Mouse (Mus musculus) lung, postnatal 10 days (tissue): Measurements from ENCODE around the gene Macrod1.

Source experiments
- DNase-seq: peaks from one replicate; pipeline ENCODE4 v3.0.0; 2021

Gene Macrod1

GRCm38 (mm10) chr19:7117653-7118307 lies 61.2 kb downstream of the Macrod1 start:
- no peak for DNase-seq

- DNase-seq = peak; percentile 34
Observed at GRCm38 (mm10) chr19:7121252-7121651, 64.6 kb downstream of the Macrod1 start.

GRCm38 (mm10) chr19:7122277-7122676 lies 65.7 kb downstream of the Macrod1 start:
- DNase-seq = no peak

- peak; percentile 33 for DNase-seq
Observed at GRCm38 (mm10) chr19:7122698-7123306, 66.2 kb downstream of the Macrod1 start.

- no peak for DNase-seq
Observed at GRCm38 (mm10) chr19:7125526-7126156, 69.0 kb downstream of the Macrod1 start.

- DNase-seq = no peak
Observed at GRCm38 (mm10) chr19:7126209-7126608, 69.6 kb downstream of the Macrod1 start.

- no peak for DNase-seq
Observed at GRCm38 (mm10) chr19:7126933-7127332, 70.3 kb downstream of the Macrod1 start.

GRCm38 (mm10) chr19:7128551-7129475 lies 72.2 kb downstream of the Macrod1 start:
- no peak for DNase-seq

- DNase-seq = no peak
Observed at GRCm38 (mm10) chr19:7130317-7130716, 73.7 kb downstream of the Macrod1 start.

- DNase-seq = no peak
Observed at GRCm38 (mm10) chr19:7133436-7133835, 76.8 kb downstream of the Macrod1 start.

GRCm38 (mm10) chr19:7134631-7135091 lies 78.1 kb downstream of the Macrod1 start:
- DNase-seq = no peak

- no peak for DNase-seq
Observed at GRCm38 (mm10) chr19:7135525-7135924, 78.9 kb downstream of the Macrod1 start.

- DNase-seq = no peak
Observed at GRCm38 (mm10) chr19:7136016-7136415, 79.4 kb downstream of the Macrod1 start.

- no peak for DNase-seq
Observed at GRCm38 (mm10) chr19:7136714-7137498, 80.3 kb downstream of the Macrod1 start.

GRCm38 (mm10) chr19:7138327-7138726 lies 81.7 kb downstream of the Macrod1 start:
- DNase-seq = no peak

- DNase-seq = no peak
Observed at GRCm38 (mm10) chr19:7139321-7139720, 82.7 kb downstream of the Macrod1 start.

- no peak for DNase-seq
Observed at GRCm38 (mm10) chr19:7140373-7140772, 83.8 kb downstream of the Macrod1 start.

GRCm38 (mm10) chr19:7140856-7141421 lies 84.3 kb downstream of the Macrod1 start:
- DNase-seq = no peak

- no peak for DNase-seq
Observed at GRCm38 (mm10) chr19:7142207-7142915, 85.8 kb downstream of the Macrod1 start.

- DNase-seq = peak; percentile 83
Observed at GRCm38 (mm10) chr19:7143854-7144253, 87.2 kb downstream of the Macrod1 start.

- no peak for DNase-seq
Observed at GRCm38 (mm10) chr19:7144458-7144857, 87.8 kb downstream of the Macrod1 start.
